Mouse (Mus musculus) brain, embryonic 14.5 days (tissue): Measurements from ENCODE around the gene Nbea.

Experiments used
- CTCF ChIP-seq: fragments of 200-500 bp; IDR thresholded peaks from 2 replicates; pipeline ENCODE4 v1.5.1; 2012; ENCODE audit warnings: inconsistent platforms, mild to moderate bottlenecking, moderate library complexity, borderline replicate concordance; ENCODE audit not compliant: insufficient read depth, insufficient read length; ENCODE audit errors: extremely low read depth
- POLR2A ChIP-seq: fragments of 200-500 bp; IDR thresholded peaks from 2 replicates; pipeline ENCODE4 v1.6.1; 2012; ENCODE audit warnings: mild to moderate bottlenecking, inconsistent platforms, borderline replicate concordance; ENCODE audit not compliant: poor library complexity, insufficient read depth, insufficient read length, severe bottlenecking; ENCODE audit errors: extremely low read depth

DNA sequence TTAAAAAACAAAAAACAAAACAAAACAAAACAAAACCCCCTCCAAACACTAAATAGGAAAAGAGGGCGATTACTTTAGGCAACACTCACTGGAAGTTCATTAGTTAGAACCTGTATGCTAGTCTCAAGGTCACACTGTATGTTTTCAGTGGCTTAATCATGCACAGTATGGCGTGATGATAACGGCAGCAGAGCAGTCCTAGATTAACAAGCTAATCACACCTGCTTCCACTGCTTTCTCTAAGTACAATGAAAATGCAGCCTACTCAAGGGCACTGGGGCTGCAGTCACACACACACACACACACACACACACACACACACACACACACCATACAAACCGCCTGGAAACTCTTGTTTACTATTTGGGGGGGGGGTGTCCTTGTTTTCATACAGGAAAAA is 406.0 kb downstream of the Nbea start:
- TF ChIP-seq CTCF = no peak
- no peak for TF ChIP-seq POLR2A
